Mouse (Mus musculus): ENCODE measurements at regions not wholly inside any gene's neighbourhood (a gene's known extent, or its start where the extent isn't known, plus 50 kb on each side); places are given as distances from the start of the nearest gene placed in this dataset.
A peak's percentile ranks its signal among the peaks of the same experiment; 100 is the strongest.

DNA sequence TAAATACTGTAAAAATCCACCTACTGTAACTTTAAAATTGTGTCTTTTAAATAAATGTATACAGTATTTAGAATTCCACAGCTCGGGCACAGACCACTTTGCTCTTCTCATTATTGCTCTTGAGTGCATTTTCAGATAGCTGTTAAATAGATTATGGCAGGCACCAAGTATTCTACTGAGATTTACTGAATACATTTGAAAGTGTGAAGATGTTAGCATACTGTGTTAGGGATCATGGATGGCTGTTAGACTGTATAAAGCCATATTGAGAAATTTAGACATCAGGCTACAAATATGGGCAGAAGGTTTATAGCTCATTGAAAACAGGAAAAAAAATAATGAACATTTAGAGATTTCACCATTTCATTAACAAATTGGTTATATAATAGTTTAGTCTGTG lies 130.5 kb upstream of the Tbx18 start:
- H3K4me1 ChIP-seq (ENCODE audit: insufficient read depth): no peaks in the 10 kb centered on the region
- H3K36me3 ChIP-seq (ENCODE audit: insufficient read depth): no peaks in the 10 kb centered on the region
- no peak for TF ChIP-seq CTCF (IDR thresholded peaks at IDR 0.05; ENCODE audit: low read depth)
- H3K9me3 ChIP-seq (ENCODE audit: low read depth, low read length): no peaks in the 10 kb centered on the region
- DNase-seq: no peak
- H3K9ac ChIP-seq: no peak overlapping the region
- H3K27me3 ChIP-seq (ENCODE audit: insufficient read depth, low read length): no peaks in the 10 kb centered on the region
- H3K4me2 ChIP-seq: no peak overlapping the region
- ATAC-seq (ENCODE audit: insufficient read depth): no peak
- H3K4me3 ChIP-seq (ENCODE audit: low read depth, low read length): no peak overlapping the region
- H3K27ac ChIP-seq (ENCODE audit: low read depth): no peak overlapping the region
- WGBS: 45% methylated on average over 1 of the region's 1 CpGs

DNA sequence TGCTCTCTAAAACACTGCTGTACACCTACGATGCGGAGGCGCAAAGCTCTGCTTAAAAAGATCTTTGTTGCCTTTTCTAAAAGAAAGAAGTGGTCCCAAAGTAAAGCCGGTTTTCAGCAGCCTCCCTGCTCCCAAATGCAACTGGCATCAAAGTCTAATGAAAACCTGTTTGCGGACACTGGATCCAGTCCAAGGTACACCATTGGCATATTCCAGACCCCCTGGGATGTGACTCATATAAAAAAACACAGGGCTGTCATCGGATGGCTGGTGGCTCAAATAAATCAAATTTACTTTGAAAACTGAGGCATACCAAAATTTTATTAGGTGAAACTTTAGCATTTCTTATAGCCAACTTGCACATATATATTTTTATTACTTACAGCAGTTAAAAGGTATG lies 134.2 kb upstream of the Tbx18 start:
- no peaks in the 10 kb centered on the region for H3K27me3 ChIP-seq (ENCODE audit: insufficient read depth, low read length)
- no peak overlapping the region for H3K4me2 ChIP-seq
- H3K27ac ChIP-seq (ENCODE audit: low read depth): no peak overlapping the region
- DNase-seq (no peak), ATAC-seq (ENCODE audit: insufficient read depth) (no peak)
- H3K4me3 ChIP-seq (ENCODE audit: low read depth, low read length): no peak overlapping the region
- TF ChIP-seq CTCF (IDR thresholded peaks at IDR 0.05; ENCODE audit: low read depth): no peak
- H3K9me3 ChIP-seq (ENCODE audit: low read depth, low read length): no peaks in the 10 kb centered on the region
- 72% methylated on average over 6 of the region's 6 CpGs for WGBS
- H3K9ac ChIP-seq: no peak overlapping the region
- H3K4me1 ChIP-seq (ENCODE audit: insufficient read depth): no peaks in the 10 kb centered on the region
- no peaks in the 10 kb centered on the region for H3K36me3 ChIP-seq (ENCODE audit: insufficient read depth)

DNA sequence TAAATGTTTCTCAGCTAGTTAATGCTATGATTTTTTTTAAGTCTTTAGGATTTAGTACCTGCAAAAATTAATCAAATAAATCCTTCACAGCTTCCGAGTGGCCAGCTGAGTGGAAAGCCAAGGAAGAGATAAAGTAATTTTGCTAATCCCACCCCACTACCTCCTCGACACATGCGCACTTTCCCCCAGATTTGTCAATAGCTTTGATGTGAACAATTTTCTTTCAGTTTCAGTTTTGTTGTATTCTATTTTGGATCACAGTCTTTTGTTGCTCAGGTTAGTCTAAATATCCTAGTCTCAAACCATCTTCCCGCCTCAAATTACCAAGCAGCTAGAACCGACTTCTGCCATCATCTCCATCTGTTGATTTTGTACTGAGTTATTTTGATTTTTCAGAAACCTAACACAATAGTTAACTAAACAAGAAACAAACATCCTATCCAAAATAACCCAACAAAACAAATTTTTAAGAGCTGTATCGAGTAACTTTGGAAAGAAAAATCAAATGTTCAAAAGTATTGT lies 141.4 kb upstream of the Tbx18 start:
- Histone ChIP-seq H3K27ac (ENCODE audit: low read depth) (no peak overlapping the region), H3K4me1 (ENCODE audit: insufficient read depth) (no peaks in the 10 kb centered on the region), H3K36me3 (ENCODE audit: insufficient read depth) (no peaks in the 10 kb centered on the region), H3K4me3 (ENCODE audit: low read depth, low read length) (no peak overlapping the region), H3K9me3 (ENCODE audit: low read depth, low read length) (no peaks in the 10 kb centered on the region), H3K27me3 (ENCODE audit: insufficient read depth, low read length) (no peaks in the 10 kb centered on the region), H3K9ac (no peak overlapping the region), H3K4me2 (no peak overlapping the region)
- no peak for TF ChIP-seq CTCF (IDR thresholded peaks at IDR 0.05; ENCODE audit: low read depth)
- WGBS: 73% methylated on average over 6 of the region's 6 CpGs
- DNase-seq: no peak
- no peak for ATAC-seq (ENCODE audit: insufficient read depth)

DNA sequence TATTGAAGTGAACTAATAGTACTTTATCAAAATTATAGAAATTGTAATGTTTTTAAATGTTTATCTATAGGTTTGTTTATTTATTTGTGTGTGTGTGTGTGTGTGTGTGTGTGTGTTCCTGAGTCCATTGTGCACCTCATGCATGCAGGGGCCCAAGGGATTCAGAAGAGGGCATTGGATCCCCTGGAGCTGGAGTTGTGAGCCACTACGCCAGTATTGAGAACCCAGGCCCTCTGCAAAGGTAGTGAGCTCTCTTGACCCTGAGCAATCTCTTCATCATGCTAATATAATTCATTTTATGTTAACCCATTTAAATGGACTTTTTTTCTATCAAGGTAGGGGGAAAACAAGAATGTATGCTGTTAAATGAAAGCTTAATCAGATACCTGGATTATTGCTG lies 151.5 kb upstream of the Tbx18 start:
- no peaks in the 10 kb centered on the region for H3K27me3 ChIP-seq (ENCODE audit: insufficient read depth, low read length)
- TF ChIP-seq CTCF (IDR thresholded peaks at IDR 0.05; ENCODE audit: low read depth): no peak
- no peaks in the 10 kb centered on the region for H3K36me3 ChIP-seq (ENCODE audit: insufficient read depth)
- no peaks in the 10 kb centered on the region for H3K4me1 ChIP-seq (ENCODE audit: insufficient read depth)
- WGBS: 70% methylated on average over 1 of the region's 1 CpGs
- H3K4me3 ChIP-seq (ENCODE audit: low read depth, low read length): no peak overlapping the region
- no peaks in the 10 kb centered on the region for H3K9me3 ChIP-seq (ENCODE audit: low read depth, low read length)
- no peak overlapping the region for H3K4me2 ChIP-seq
- H3K27ac ChIP-seq (ENCODE audit: low read depth): no peak overlapping the region
- DNase-seq (no peak), ATAC-seq (ENCODE audit: insufficient read depth) (no peak)
- H3K9ac ChIP-seq: no peak overlapping the region

DNA sequence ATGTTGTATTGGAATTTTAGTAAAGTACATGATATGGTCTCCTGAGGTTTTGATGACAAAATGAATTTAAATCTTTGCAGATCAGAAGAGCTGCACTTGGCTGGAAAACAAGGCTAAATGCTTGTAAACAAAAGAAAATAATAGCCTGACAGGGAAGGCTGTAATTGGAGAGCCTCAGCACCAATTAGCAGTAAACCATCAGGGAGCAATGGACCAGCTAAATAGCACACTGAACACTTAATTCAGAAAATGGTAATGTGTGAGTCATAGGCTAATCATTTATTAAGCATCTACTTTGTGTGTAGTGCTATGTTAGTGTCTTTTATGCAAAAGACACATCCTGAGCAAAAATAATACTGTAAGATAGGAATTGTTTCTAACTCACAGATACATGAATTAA lies 152.0 kb upstream of the Tbx18 start:
- Histone ChIP-seq H3K9ac (no peak overlapping the region), H3K4me1 (ENCODE audit: insufficient read depth) (no peaks in the 10 kb centered on the region), H3K4me3 (ENCODE audit: low read depth, low read length) (no peak overlapping the region), H3K27ac (ENCODE audit: low read depth) (no peak overlapping the region), H3K27me3 (ENCODE audit: insufficient read depth, low read length) (no peaks in the 10 kb centered on the region), H3K4me2 (no peak overlapping the region), H3K9me3 (ENCODE audit: low read depth, low read length) (no peaks in the 10 kb centered on the region), H3K36me3 (ENCODE audit: insufficient read depth) (no peaks in the 10 kb centered on the region)
- no peak for TF ChIP-seq CTCF (IDR thresholded peaks at IDR 0.05; ENCODE audit: low read depth)
- no peak for DNase-seq
- no peak for ATAC-seq (ENCODE audit: insufficient read depth)

DNA sequence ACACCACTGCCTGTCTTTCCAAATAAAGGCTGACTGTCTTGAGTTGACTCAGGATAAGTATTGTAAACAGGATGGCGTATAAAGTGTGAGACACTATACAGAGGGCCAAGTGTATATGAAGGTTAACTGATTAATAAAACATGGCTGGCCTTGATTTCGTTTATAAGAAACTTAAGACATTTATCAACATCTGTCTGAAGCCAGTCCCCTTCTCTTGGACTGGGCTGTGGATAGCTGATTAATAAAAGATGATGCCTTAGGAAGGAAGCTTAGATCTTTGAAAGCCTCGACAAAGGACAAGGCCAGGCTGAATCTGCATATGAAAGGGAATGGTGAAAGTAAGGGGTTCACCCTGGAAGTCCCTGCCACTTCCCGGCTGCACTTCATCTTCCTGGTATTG lies 163.0 kb upstream of the Tbx18 start:
- peak; percentile 65 for ATAC-seq (ENCODE audit: insufficient read depth)
- DNase-seq: peak; percentile 2

DNA sequence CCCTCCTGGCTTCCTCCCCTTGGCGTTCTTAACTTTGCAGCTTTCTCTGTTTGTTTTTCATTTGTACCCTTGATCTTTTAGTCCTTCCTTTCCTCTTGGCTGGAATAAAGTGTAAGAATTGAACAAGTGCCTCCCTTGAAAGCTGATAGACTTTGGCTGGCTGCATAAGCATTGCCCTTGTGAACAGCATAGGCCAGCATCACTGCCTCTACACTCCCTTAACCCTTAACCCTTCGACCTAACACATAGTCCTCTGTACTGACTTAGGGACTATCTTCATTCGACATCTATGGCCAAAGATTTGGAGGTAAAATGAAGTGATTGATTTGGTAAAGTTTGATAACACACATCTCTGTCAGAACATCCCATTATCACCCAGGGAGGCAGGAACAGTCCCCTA lies 163.5 kb upstream of the Tbx18 start:
- 37% methylated on average over 3 of the region's 3 CpGs for WGBS
- H3K9ac ChIP-seq: no peak overlapping the region
- ATAC-seq (ENCODE audit: insufficient read depth) (no peak), DNase-seq (no peak)
- H3K36me3 ChIP-seq (ENCODE audit: insufficient read depth): no peaks in the 10 kb centered on the region
- no peaks in the 10 kb centered on the region for H3K27me3 ChIP-seq (ENCODE audit: insufficient read depth, low read length)
- TF ChIP-seq CTCF (IDR thresholded peaks at IDR 0.05; ENCODE audit: low read depth): no peak
- H3K4me1 ChIP-seq (ENCODE audit: insufficient read depth): no peaks in the 10 kb centered on the region; the same call in 1 of the 2 replicates
- no peak overlapping the region for H3K4me2 ChIP-seq
- H3K27ac ChIP-seq (ENCODE audit: low read depth): no peak overlapping the region
- H3K4me3 ChIP-seq (ENCODE audit: low read depth, low read length): no peak overlapping the region
- no peaks in the 10 kb centered on the region for H3K9me3 ChIP-seq (ENCODE audit: low read depth, low read length)

More for the DNA sequence above, 163.0 kb upstream of the Tbx18 start:
- H3K9ac ChIP-seq: no peak overlapping the region
- no peaks in the 10 kb centered on the region for H3K36me3 ChIP-seq (ENCODE audit: insufficient read depth)
- 15% methylated on average over 4 of the region's 4 CpGs for WGBS
- H3K27me3 ChIP-seq (ENCODE audit: insufficient read depth, low read length): no peaks in the 10 kb centered on the region
- H3K9me3 ChIP-seq (ENCODE audit: low read depth, low read length): no peaks in the 10 kb centered on the region
- H3K4me1 ChIP-seq (ENCODE audit: insufficient read depth): no peaks in the 10 kb centered on the region; the same call in 1 of the 2 replicates
- no peak for TF ChIP-seq CTCF (IDR thresholded peaks at IDR 0.05; ENCODE audit: low read depth)
- no peak overlapping the region for H3K4me2 ChIP-seq
- no peak overlapping the region for H3K27ac ChIP-seq (ENCODE audit: low read depth)
- H3K4me3 ChIP-seq (ENCODE audit: low read depth, low read length): no peak overlapping the region

DNA sequence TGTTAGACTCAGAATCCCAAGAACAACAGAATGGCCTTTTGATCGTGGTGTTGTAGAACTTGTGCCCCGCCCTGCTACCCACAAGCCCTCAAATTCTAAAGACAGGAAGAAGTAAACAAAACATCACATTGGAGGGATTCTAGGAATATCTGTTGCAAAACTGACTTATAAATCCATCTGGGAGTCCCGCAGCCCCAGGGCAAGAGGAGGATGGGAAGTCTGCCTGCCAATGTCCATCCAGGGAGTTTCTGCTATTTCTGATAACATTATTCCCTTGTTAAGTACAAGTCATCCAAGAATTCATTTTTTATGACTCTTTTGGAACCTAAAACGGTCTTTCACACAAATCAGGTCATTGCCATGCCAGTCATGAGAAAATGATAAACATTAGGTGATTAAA lies 164.5 kb upstream of the Tbx18 start:
- ATAC-seq (ENCODE audit: insufficient read depth) (no peak), DNase-seq (no peak)
- Histone ChIP-seq H3K27me3 (ENCODE audit: insufficient read depth, low read length) (no peaks in the 10 kb centered on the region), H3K36me3 (ENCODE audit: insufficient read depth) (no peaks in the 10 kb centered on the region), H3K27ac (ENCODE audit: low read depth) (no peak overlapping the region), H3K4me3 (ENCODE audit: low read depth, low read length) (no peak overlapping the region), H3K4me1 (ENCODE audit: insufficient read depth) (no peaks in the 10 kb centered on the region; the same call in 1 of the 2 replicates), H3K9ac (no peak overlapping the region), H3K9me3 (ENCODE audit: low read depth, low read length) (no peaks in the 10 kb centered on the region), H3K4me2 (no peak overlapping the region)
- no peak for TF ChIP-seq CTCF (IDR thresholded peaks at IDR 0.05; ENCODE audit: low read depth)
- WGBS: 73% methylated on average over 4 of the region's 4 CpGs
